Mouse (Mus musculus) thymus, postnatal 0 days (tissue): Measurements from ENCODE around the gene Lrrc3c. TPM values are rescaled to one million over a fixed set of nuclear protein-coding genes. Genes with fewer than 3 reads are reported as not detected.
"Not testable (repeated sequence)": the region's sequence is repeated elsewhere in the genome, so short reads cannot be mapped to it uniquely, and the experiment has no call there.

Experiments used
- DNase-seq: peaks from one replicate; pipeline ENCODE4 v3.0.0-alpha.2; 2015; ENCODE audit warnings: low spot score
- polyA plus RNA-seq: library from polyadenylated mRNA; unstranded; fragments of >200 nt; fragmentation: Nextera tagmentation; extraction: Ambion mirVana; gene quantifications from 2 replicates; pipeline ENCODE4 v1.2.1, GENCODE M21; 2015

Gene Lrrc3c
- polyA plus RNA-seq, 1 experiment from 2014 or later, result not detected

DNA sequence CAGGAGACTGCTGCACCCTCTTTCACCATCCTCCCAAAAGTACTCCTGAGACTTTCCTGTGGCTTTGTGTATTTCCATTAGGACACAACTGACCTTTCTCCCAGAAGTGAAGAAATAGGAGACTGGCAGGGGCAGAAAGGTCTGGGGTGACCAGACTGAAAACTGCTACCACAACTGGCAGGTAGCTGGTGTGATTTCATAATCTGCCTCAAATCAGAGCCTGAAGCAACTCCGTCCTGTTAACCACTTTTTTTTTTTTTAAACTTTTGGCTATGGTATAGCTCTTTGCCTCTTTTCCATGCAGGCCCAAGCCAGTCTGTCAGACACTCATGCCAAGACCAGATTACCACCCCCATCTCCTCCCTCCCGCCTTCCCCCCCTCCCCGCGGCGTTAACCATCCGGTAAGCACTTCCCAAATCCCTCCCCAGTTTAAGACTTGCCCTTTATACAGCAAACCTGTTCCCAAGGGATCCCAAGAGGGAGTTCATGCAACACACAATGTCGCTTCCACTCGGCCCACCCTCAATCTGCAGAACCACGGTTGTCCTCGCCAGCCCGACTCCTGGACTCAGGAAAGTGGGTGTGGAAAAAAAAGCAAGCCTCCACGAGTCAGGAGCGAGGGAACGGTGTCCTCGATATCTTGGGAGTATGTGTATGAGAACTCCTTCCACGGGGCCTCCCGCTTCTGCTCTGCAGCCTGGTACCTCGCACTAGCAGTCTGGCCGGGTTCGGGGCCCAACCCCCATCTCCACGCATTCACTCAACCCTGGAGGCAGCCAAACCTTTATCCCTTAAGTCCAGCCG, 11.8 kb upstream of the Lrrc3c start:
- no peak for DNase-seq

GRCm38 (mm10) chr11:98586892-98587563, 11.1 kb upstream of the Lrrc3c start, which contains the start of gene Ormdl3:
Ormdl3 (minus strand) TSS chr11:98587368.
- DNase-seq, result peak; percentile 96

DNA sequence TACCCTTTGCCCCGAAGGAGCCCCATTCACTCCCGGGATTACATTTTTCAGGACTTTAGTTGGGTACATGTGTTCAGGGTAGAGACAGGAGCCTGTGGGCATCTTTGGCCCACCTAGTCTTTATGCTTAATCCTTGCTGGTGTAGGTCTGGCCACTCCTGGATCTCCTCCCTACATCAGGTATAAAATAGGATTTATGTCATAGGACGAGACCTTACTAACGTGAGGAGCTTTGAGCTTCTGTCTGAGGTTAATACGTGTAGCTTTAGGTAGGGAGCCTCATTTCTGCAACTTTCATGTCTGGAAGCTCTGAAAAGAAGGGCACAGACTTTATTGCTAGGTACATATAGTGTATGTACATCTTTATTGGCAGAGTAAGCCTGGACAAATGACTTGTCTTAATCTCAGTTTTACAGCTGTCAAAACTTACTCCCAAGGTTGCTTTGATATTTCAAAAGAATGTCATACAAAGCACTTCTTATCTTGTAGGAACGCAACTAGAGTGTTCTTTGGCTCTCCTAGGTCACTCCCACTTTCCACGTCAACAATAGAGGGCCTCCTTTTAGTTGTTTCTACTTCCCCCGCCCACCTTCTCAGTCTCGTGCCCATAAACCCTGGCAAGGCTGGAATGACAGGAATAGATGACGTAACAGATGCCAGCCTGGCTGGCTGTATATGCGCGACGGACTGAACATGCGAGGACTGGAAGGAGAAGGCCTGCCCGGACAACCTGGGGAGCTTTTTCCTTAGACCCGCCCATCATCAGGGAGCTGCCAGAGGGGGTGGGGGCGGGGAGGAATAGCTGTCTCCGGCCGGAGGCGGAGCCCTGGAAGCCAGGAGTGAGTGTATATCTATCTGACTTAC, 10.2 kb upstream of the Lrrc3c start:
- DNase-seq, result peak; percentile 58

DNA sequence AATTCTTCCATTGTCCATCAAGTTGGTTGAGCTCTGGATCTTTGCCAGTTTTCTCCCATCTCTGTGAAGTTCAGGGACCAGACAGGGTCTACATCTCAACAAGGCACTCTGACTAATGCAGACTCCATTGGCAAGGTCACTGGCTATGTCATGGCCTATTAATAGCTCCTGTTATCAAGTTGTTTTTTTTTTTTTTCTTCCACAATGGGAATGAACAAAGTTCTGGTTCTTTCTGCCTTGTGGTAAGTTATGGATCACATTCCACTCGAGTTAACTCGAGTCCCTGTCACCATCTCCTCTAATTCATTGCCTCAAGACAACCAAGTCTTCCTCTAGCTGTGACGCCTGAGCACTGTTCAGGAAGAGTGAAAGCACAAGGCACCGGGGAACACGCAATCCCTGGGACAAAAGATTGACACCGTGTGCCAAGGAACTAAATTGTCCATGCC, 9.2 kb upstream of the Lrrc3c start:
- DNase-seq, result no peak

- no peak for DNase-seq
Observed at GRCm38 (mm10) chr11:98589306-98589705, 8.8 kb upstream of the Lrrc3c start.

- no peak for DNase-seq
Observed at GRCm38 (mm10) chr11:98590548-98591445, 7.3 kb upstream of the Lrrc3c start.

- peak; percentile 58 for DNase-seq
Observed at GRCm38 (mm10) chr11:98595021-98595420, 3.1 kb upstream of the Lrrc3c start.

- no peak for DNase-seq
Observed at GRCm38 (mm10) chr11:98595473-98595872, 2.6 kb upstream of the Lrrc3c start.

DNA sequence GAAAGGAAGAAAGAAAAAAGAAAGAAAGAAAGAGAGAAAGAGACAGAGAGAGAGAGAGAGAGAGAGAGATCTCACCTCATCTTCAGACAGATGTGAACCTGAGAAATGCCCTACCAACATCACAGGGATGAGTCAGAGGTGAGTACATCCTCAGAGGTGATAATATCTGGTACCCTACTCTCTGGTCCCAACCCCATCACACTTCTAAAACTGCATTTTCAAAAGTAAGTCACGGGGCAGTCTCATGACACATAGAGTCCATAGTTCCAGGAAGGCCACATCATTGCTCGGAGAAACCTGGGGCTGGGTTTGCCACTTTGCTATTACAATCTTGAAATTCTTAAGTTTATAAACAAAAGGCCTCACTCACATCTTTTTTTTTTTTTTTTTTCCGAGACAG, 2.1 kb upstream of the Lrrc3c start:
- DNase-seq, result no peak

- peak; percentile 92 for DNase-seq
Observed at GRCm38 (mm10) chr11:98597363-98597762, 728 bp upstream of the Lrrc3c start.

DNA sequence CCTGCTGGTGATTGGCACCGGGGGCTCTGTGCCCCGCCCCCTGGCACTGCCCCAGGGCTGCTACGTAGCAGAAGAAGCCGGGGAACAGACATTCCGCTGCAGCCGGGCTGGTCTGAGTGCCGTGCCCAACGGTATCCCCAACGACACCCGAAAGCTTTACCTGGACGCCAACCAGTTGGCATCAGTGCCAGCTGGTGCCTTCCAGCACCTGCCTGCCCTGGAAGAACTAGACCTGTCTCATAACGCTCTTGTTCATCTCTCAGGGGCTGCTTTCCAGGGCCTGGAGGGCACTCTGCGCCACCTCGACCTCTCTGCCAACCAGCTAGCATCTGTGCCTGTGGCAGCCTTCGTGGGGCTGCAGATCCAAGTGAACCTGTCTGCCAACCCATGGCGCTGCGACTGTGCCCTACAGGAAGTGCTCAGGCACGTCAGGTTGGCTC, 780 bp downstream of the Lrrc3c start:
- DNase-seq, result no peak

DNA sequence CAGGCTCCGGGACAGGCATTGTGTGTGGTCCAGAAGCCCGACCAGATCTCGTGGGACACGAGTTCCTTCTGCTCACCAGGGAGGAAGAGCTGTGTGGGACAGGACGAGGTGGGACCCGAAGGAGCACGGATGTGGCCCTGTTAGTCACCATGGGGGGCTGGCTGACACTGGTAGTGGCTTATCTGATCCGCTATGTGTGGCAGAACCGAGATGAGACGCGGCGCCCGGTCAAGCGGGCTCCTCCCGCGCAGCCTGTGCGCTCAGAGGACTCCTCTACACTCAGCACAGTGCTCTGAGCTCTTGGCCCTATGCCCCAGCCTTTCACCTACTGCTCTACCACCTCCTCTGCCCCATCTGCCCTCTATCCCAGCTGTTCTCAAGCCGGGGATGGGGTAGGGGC, 1.2 kb downstream of the Lrrc3c start:
- no peak for DNase-seq

- DNase-seq, result peak; percentile 55
Observed at GRCm38 (mm10) chr11:98602090-98602690, 4.1 kb downstream of the Lrrc3c start.

DNA sequence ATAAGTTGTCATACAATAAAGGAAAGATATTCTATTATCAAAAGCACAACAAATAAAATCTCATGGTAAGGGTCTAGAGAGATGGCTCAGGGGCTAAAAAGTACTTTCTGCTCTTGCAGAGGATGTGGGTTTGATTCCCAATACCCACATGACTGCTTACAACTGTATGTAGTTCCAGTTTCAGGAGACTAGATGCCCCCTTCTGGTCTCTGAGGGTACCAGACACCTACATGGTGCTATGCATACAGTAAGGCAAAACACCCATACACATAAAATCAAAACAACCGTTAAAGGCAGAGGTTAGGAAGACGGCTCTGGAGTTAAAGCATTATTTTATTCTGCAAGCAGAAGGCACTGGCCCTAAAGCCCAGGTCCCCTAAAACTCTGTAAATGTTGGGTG, 5.9 kb downstream of the Lrrc3c start:
- DNase-seq, result peak; percentile 50

- not testable (repeated sequence) for DNase-seq
Observed at GRCm38 (mm10) chr11:98604911-98605310, 6.8 kb downstream of the Lrrc3c start.

DNA sequence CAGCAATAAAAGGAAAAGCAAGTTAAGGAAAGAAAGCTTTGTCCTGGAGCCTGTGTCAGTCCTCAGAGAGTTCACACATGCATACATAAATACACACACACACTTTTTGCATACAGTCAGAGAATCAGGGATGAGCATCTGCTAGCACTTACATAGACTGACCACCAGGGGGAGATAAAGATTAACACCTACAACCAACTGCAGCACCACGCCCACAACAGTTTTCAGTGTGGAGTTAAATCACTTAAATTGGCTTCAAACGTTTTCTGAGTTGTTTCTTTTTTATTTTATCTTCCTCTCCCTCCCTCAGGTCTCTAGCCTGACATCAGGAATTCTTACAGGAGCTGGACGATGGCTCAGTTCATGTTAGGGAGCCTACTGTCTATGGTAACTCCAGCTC, 8.7 kb downstream of the Lrrc3c start:
- peak; percentile 72 for DNase-seq

GRCm38 (mm10) chr11:98620791-98621190, 22.7 kb downstream of the Lrrc3c start:
- no peak for DNase-seq

- DNase-seq, result not testable (repeated sequence)
Observed at GRCm38 (mm10) chr11:98623981-98624380, 25.9 kb downstream of the Lrrc3c start.

GRCm38 (mm10) chr11:98624381-98624780, 26.3 kb downstream of the Lrrc3c start:
- DNase-seq, result not testable (repeated sequence)
